Mouse (Mus musculus): Measurements from ENCODE around the gene Pfdn2. TPM values are rescaled to one million over a fixed set of nuclear protein-coding genes. Genes with fewer than 3 reads are reported as not detected.
"Not testable (repeated sequence)": the region's sequence is repeated elsewhere in the genome, so short reads cannot be mapped to it uniquely, and the experiment has no call there.

The Pfdn2 gene
- polyA plus RNA-seq (2014; fragmentation: Nextera tagmentation; extraction: Ambion mirVana) = 44.7 TPM in 2 replicates

DNA sequence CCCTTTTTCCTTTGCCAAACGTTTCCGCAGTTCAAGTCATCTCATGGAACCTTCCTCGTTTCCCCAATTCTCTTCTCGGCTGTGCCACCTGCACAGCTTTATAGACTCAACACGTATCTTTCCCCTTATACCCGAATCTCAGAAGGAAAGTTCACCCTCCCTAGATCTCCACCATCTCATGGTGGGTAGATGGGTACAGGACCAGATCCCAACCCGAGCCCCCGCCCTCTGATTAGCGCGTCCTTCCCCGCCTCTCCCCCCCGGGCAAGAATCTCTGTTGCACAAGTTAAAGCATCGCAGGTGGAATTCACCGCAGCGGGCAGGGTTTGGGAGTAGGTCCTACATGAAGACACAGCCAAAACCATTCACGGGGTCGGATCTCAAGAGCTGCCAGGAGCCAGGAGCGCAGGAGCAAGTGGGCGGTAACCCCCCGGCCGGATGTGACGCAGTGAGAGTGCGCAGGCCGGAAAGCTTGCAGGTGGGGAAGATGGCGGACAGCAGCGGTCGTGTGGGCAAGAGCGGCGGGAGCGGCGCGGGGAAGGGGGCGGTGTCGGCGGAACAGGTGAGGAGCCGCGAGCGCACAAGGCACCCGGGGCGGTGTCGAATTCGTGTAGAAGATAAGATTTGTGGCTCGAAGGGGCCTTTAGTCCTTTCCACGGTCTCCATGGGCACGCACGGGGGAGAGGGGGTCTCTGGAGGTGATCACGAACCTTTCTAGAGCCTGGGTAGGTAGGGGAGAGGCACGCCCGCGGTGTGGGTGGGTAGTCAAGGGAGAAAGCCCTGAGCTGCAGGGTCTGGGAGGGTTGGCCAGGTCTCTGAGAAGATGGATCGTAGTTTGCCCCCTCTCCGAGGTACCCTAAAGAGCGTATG is at the start of gene Pfdn2, which contains the start of gene Nit1:
Pfdn2 (plus strand) TSS at position 446 of the 870 bp plus-strand sequence.
Nit1 (minus strand) TSS at position 422 of the 870 bp plus-strand sequence.
- Histone ChIP-seq H3K9me3 (ENCODE audit: control insufficient read depth, low read depth, low read length) (0 out of 2 replicates have a peak, but pooled peaks cover 3% of the 10 kb centered on the region), H3K4me3 (ENCODE audit: low read depth, low read length) (peak within 1 kb of the TSS; percentile 96), H3K4me1 (ENCODE audit: control insufficient read depth, insufficient read depth, low read length) (peaks cover 7% of the 10 kb centered on the region; the same call in 1 of the 2 replicates), H3K27ac (ENCODE audit: low read length) (peak within 1 kb of the TSS; percentile 53; the same call in 1 of the 2 replicates), H3K36me3 (ENCODE audit: control insufficient read depth, insufficient read depth, low read length) (peaks cover 22% of the 10 kb centered on the region; the same call in 1 of the 2 replicates), H3K9ac (replicated peaks; ENCODE audit: low read depth, low read length) (peak within 1 kb of the TSS; percentile 76), H3K27me3 (ENCODE audit: control insufficient read depth, insufficient read depth, low read length) (no peaks in the 10 kb centered on the region), H3K4me2 (replicated peaks; ENCODE audit: low read depth, low read length) (peak within 1 kb of the TSS; percentile 86)
- peak; percentile 88 for ATAC-seq (ENCODE audit: insufficient number of reproducible peaks, insufficient read depth, low FRiP score, low read depth)
- 1% methylated on average over 53 of the region's 53 CpGs for WGBS

DNA sequence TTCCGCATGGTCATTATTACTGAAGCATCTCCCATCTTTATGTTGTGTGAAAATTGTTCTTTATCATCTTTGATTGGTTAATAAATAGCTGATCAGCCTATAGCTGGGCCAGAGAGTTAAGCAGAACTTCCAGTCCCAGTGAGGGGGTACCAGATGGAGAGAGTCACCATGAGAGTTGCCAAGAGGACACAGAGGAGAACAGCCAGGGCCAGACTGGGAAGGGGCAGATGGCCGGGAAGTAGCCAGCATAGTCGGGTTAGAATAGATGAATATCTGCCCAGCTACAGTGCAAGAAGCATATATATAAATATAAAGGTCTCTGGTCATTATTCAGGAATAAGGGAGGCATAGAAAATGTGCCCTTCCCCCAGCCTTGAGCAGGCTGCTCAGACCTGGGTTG is 47.2 kb upstream of the Pfdn2 start:
- H3K27me3 ChIP-seq (ENCODE audit: control insufficient read depth, insufficient read depth, low read length) = no peaks in the 10 kb centered on the region
- no peak overlapping the region for H3K27ac ChIP-seq (ENCODE audit: low read length)
- 53% methylated on average over 3 of the region's 3 CpGs for WGBS
- no peaks in the 10 kb centered on the region for H3K9me3 ChIP-seq (ENCODE audit: control insufficient read depth, low read depth, low read length)
- H3K4me3 ChIP-seq (ENCODE audit: low read depth, low read length) = no peak overlapping the region
- ATAC-seq (ENCODE audit: insufficient number of reproducible peaks, insufficient read depth, low FRiP score, low read depth) = no peak
- H3K9ac ChIP-seq (replicated peaks; ENCODE audit: low read depth, low read length) = no peak overlapping the region
- H3K4me2 ChIP-seq (replicated peaks; ENCODE audit: low read depth, low read length) = no peak overlapping the region
- peaks cover 6% of the 10 kb centered on the region; the same call in 1 of the 2 replicates for H3K4me1 ChIP-seq (ENCODE audit: control insufficient read depth, insufficient read depth, low read length)
- no peaks in the 10 kb centered on the region for H3K36me3 ChIP-seq (ENCODE audit: control insufficient read depth, insufficient read depth, low read length)

DNA sequence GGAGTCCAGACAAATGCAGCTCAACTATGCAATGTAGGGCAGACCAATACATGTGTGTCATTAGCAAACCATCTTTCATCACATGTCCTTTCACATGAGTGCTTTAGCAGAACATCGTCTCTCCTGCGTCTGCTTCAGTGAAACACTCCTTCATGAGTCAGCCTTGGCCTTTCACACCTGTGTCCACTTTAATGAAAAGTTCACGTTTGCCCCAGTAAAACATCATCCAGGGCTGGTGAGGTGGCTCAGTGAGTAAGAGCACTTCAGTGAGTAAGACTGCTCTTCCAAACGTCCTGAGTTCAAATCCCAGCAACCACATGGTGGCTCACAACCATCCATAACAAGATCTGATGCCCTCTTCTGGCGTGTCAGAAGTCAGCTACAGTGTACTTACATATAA is 39.3 kb upstream of the Pfdn2 start:
- H3K36me3 ChIP-seq (ENCODE audit: control insufficient read depth, insufficient read depth, low read length); H3K4me2 ChIP-seq (replicated peaks; ENCODE audit: low read depth, low read length); H3K9me3 ChIP-seq (ENCODE audit: control insufficient read depth, low read depth, low read length); H3K9ac ChIP-seq (replicated peaks; ENCODE audit: low read depth, low read length); H3K4me3 ChIP-seq (ENCODE audit: low read depth, low read length); H3K4me1 ChIP-seq (ENCODE audit: control insufficient read depth, insufficient read depth, low read length); H3K27me3 ChIP-seq (ENCODE audit: control insufficient read depth, insufficient read depth, low read length); ATAC-seq (ENCODE audit: insufficient number of reproducible peaks, insufficient read depth, low FRiP score, low read depth); H3K27ac ChIP-seq (ENCODE audit: low read length): not testable (repeated sequence)
- 72% methylated on average over 5 of the region's 5 CpGs for WGBS

DNA sequence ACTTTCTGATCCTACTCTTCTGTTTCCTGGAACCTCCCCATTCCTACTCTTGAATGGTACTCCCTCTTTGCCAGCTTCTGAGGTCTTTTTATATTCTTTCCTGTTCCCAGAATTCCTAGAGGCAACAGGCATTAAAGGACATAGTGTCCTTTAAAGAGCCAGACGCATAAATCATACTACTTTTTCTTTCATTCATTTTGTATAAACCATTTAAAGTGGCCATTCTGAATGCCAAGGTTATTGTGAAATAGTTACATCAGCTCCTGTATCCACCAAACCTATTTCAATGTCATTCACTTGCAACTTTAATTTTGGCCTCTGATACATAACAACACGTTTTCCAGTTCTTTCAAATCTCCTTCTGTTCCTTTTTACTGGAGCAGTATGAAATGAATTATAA is 36.1 kb upstream of the Pfdn2 start:
- Histone ChIP-seq H3K27me3 (ENCODE audit: control insufficient read depth, insufficient read depth, low read length) (no peaks in the 10 kb centered on the region), H3K4me1 (ENCODE audit: control insufficient read depth, insufficient read depth, low read length) (no peaks in the 10 kb centered on the region), H3K4me3 (ENCODE audit: low read depth, low read length) (no peak overlapping the region), H3K4me2 (replicated peaks; ENCODE audit: low read depth, low read length) (no peak overlapping the region), H3K9ac (replicated peaks; ENCODE audit: low read depth, low read length) (no peak overlapping the region), H3K36me3 (ENCODE audit: control insufficient read depth, insufficient read depth, low read length) (no peaks in the 10 kb centered on the region), H3K9me3 (ENCODE audit: control insufficient read depth, low read depth, low read length) (no peaks in the 10 kb centered on the region), H3K27ac (ENCODE audit: low read length) (no peak overlapping the region)
- 69% methylated on average over 2 of the region's 2 CpGs for WGBS
- ATAC-seq (ENCODE audit: insufficient number of reproducible peaks, insufficient read depth, low FRiP score, low read depth) = no peak

DNA sequence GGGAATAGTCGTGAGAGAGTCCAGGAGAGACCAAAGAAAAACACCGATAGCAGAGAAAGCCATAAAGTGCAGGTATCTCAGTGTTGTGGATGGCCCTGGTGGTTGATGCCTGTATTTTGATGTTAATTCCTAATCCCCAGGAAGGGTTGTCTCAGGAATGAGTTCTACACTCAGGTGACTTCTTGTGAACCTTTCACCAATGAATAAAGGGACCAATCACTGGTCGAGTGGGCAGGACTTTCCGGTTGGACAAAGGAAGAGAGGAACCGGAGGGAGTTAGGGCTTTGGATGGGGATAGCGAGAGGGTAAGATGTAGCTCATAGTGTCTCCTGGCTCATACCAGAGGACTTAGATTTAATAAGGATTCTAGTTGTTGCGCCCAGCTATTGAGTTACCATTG is 25.7 kb upstream of the Pfdn2 start:
- Histone ChIP-seq H3K4me2 (replicated peaks; ENCODE audit: low read depth, low read length) (no peak overlapping the region), H3K9ac (replicated peaks; ENCODE audit: low read depth, low read length) (no peak overlapping the region), H3K36me3 (ENCODE audit: control insufficient read depth, insufficient read depth, low read length) (no peaks in the 10 kb centered on the region), H3K9me3 (ENCODE audit: control insufficient read depth, low read depth, low read length) (no peaks in the 10 kb centered on the region), H3K27me3 (ENCODE audit: control insufficient read depth, insufficient read depth, low read length) (no peaks in the 10 kb centered on the region), H3K27ac (ENCODE audit: low read length) (no peak overlapping the region), H3K4me3 (ENCODE audit: low read depth, low read length) (no peak overlapping the region), H3K4me1 (ENCODE audit: control insufficient read depth, insufficient read depth, low read length) (no peaks in the 10 kb centered on the region)
- 17% methylated on average over 7 of the region's 7 CpGs for WGBS
- ATAC-seq (ENCODE audit: insufficient number of reproducible peaks, insufficient read depth, low FRiP score, low read depth) = no peak

DNA sequence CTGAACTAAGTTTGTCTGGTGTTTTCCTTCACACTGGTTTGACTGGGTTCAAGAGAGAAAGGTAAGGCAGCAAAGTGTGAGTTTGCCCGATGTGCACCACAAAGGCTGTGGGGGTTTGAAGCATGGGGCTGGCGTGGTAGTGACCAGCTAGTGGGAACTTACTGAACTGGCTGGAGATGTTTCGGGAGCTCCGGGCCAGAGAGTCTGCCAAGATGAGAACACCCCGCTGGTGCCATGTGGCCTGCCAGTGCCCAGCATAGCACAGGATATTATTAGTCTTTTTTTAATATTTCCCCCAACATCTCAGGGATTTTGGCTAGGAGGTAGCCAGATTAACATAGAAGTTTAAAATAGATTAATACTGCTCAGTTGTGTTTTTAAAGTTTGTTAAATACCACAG is 25.3 kb upstream of the Pfdn2 start:
- Histone ChIP-seq H3K27ac (ENCODE audit: low read length) (no peak overlapping the region), H3K36me3 (ENCODE audit: control insufficient read depth, insufficient read depth, low read length) (no peaks in the 10 kb centered on the region), H3K9me3 (ENCODE audit: control insufficient read depth, low read depth, low read length) (no peaks in the 10 kb centered on the region), H3K4me1 (ENCODE audit: control insufficient read depth, insufficient read depth, low read length) (no peaks in the 10 kb centered on the region), H3K27me3 (ENCODE audit: control insufficient read depth, insufficient read depth, low read length) (no peaks in the 10 kb centered on the region), H3K4me2 (replicated peaks; ENCODE audit: low read depth, low read length) (no peak overlapping the region), H3K9ac (replicated peaks; ENCODE audit: low read depth, low read length) (no peak overlapping the region), H3K4me3 (ENCODE audit: low read depth, low read length) (no peak overlapping the region)
- no peak for ATAC-seq (ENCODE audit: insufficient number of reproducible peaks, insufficient read depth, low FRiP score, low read depth)
- WGBS = 27% methylated on average over 5 of the region's 5 CpGs

DNA sequence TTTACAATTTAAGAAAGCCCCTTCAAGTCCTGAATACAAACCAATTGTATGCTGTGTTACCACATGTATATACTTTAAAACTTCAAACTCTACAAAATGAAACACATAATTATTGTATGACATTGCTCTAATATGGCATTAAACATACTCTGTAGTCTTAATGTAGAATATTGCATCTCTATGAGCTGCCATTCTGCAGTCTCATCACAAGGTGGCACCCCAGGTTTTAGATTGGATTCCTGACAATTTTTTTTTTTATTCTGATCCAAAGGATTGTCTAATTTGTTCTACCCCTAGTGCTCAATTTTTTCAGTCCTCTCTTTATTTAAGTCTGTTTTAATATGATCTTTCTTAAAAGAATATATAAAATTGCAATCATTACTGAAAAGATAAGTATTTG is 24.1 kb upstream of the Pfdn2 start:
- Histone ChIP-seq H3K27me3 (ENCODE audit: control insufficient read depth, insufficient read depth, low read length) (no peaks in the 10 kb centered on the region), H3K36me3 (ENCODE audit: control insufficient read depth, insufficient read depth, low read length) (no peaks in the 10 kb centered on the region), H3K9ac (replicated peaks; ENCODE audit: low read depth, low read length) (no peak overlapping the region), H3K9me3 (ENCODE audit: control insufficient read depth, low read depth, low read length) (no peaks in the 10 kb centered on the region), H3K4me1 (ENCODE audit: control insufficient read depth, insufficient read depth, low read length) (no peaks in the 10 kb centered on the region), H3K4me3 (ENCODE audit: low read depth, low read length) (no peak overlapping the region), H3K4me2 (replicated peaks; ENCODE audit: low read depth, low read length) (no peak overlapping the region), H3K27ac (ENCODE audit: low read length) (no peak overlapping the region)
- no peak for ATAC-seq (ENCODE audit: insufficient number of reproducible peaks, insufficient read depth, low FRiP score, low read depth)

DNA sequence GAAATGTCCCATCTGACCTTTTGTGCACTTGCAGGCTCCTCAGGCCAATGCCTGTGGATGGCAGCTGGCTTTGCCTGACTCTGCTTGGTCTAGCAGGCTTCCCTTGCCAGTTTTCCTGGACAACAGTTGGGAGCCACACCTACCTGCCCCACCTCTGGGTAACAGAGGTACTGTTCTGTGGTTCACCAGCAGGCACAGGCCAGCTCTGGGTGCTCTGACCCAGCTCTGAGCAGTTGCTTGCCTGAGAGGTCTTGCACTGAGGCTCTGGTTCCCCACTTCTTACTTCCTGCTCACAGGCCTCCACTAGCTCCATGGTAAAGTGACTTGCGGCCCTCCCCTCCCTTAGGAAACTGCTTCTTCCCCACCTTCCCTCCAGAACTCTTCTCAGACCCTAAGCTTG is 23.5 kb upstream of the Pfdn2 start:
- H3K4me2 ChIP-seq (replicated peaks; ENCODE audit: low read depth, low read length) = no peak overlapping the region
- H3K9ac ChIP-seq (replicated peaks; ENCODE audit: low read depth, low read length) = no peak overlapping the region
- no peak overlapping the region for H3K4me3 ChIP-seq (ENCODE audit: low read depth, low read length)
- H3K36me3 ChIP-seq (ENCODE audit: control insufficient read depth, insufficient read depth, low read length) = no peaks in the 10 kb centered on the region
- no peak overlapping the region for H3K27ac ChIP-seq (ENCODE audit: low read length)
- no peaks in the 10 kb centered on the region for H3K27me3 ChIP-seq (ENCODE audit: control insufficient read depth, insufficient read depth, low read length)
- WGBS = 63% methylated on average over 1 of the region's 1 CpGs
- peak; percentile 28; the same call in 1 of the 2 replicates for ATAC-seq (ENCODE audit: insufficient number of reproducible peaks, insufficient read depth, low FRiP score, low read depth)
- H3K4me1 ChIP-seq (ENCODE audit: control insufficient read depth, insufficient read depth, low read length) = no peaks in the 10 kb centered on the region
- no peaks in the 10 kb centered on the region for H3K9me3 ChIP-seq (ENCODE audit: control insufficient read depth, low read depth, low read length)
